Mouse (Mus musculus) brown adipose tissue, adult 24 weeks (tissue): ENCODE measurements at regions not wholly inside any gene's neighbourhood (a gene's known extent, or its start where the extent isn't known, plus 50 kb on each side); places are given as distances from the start of the nearest gene placed in this dataset.

Source experiments
- H3K27ac ChIP-seq: fragments of 200-500 bp; replicated peaks from 2 replicates; pipeline ENCODE4 v1.5.1; 2012; ENCODE audit warnings: low read depth, mild to moderate bottlenecking, low read length
- H3K4me1 ChIP-seq: fragments of 200-500 bp; 2 replicates; pipeline ENCODE4 v1.6.1; 2012; ENCODE audit warnings: low read length, mixed read lengths; ENCODE audit not compliant: control insufficient read depth, insufficient read depth, insufficient read length
- H3K4me3 ChIP-seq: fragments of 200-500 bp; 2 replicates; pipeline ENCODE4 v1.5.1; 2012; ENCODE audit warnings: low read depth, mild to moderate bottlenecking, low read length, moderate library complexity; ENCODE audit not compliant: insufficient read depth

- Histone ChIP-seq H3K27ac (no peak overlapping the region), H3K4me3 (no peak overlapping the region), H3K4me1 (no peaks in the 10 kb centered on the region)
These were observed 187.4 kb downstream of the Gpd2 start for GRCm38 (mm10) chr2:57424879-57425278.

DNA sequence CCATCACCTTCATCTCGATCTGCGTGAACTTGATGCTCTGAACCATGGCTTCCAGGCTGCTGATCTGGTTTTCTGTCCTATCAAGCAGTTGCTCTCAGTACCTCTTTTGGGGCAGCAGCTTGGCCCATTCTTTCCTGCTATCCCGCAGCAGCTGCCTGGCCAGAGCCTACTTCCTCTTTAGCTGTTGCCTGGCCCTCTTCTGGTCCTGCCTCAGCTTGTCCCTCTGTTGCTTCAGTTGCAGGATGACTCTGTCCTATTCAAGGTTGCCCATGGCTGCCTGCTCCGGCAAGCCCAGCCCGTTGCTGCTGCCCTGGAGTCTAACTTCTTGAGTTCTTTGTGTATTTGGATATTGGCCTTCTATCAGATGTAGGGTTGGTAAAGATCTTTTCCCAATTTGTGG is 188.0 kb downstream of the Gpd2 start:
- H3K4me3 ChIP-seq: no peak overlapping the region
- H3K27ac ChIP-seq: no peak overlapping the region
- no peaks in the 10 kb centered on the region for H3K4me1 ChIP-seq

DNA sequence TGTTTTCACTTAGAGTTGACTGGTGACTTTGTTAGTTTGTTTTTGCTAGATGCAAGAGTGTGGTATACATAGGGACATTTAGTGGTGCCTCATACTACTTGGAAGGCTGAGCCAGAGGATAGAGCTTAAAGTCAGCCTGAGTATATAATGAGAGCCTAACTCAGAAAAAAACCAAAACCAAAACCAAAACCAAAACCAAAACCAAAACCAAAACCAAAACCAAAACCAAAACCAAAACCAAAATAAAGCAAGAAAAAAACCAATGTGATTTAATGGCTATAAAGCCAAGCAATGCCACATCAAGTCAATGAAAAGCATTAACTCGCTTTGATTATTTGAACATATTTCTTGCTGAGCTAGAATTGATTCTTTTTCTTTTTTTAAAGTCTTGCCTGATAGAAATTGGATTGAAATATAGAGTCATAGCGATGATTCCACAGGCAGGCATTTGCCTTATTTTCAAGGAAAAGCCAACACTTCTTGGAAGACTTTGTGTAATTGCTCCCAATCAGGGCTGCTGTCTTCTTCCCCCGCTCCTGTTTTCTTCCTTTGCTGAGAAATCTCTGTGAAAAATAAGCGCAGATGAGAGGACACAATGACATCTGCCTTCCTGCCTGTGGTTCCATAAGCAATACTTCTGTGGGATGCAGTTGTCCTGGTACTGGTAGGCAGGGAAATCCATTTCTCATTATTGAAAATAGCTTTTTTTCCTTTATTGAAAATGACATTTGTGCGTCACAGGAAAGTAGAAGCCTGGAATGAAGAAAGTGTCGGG is 213.7 kb downstream of the Gpd2 start:
- no peak overlapping the region for H3K27ac ChIP-seq
- no peaks in the 10 kb centered on the region for H3K4me1 ChIP-seq
- H3K4me3 ChIP-seq: no peak overlapping the region

DNA sequence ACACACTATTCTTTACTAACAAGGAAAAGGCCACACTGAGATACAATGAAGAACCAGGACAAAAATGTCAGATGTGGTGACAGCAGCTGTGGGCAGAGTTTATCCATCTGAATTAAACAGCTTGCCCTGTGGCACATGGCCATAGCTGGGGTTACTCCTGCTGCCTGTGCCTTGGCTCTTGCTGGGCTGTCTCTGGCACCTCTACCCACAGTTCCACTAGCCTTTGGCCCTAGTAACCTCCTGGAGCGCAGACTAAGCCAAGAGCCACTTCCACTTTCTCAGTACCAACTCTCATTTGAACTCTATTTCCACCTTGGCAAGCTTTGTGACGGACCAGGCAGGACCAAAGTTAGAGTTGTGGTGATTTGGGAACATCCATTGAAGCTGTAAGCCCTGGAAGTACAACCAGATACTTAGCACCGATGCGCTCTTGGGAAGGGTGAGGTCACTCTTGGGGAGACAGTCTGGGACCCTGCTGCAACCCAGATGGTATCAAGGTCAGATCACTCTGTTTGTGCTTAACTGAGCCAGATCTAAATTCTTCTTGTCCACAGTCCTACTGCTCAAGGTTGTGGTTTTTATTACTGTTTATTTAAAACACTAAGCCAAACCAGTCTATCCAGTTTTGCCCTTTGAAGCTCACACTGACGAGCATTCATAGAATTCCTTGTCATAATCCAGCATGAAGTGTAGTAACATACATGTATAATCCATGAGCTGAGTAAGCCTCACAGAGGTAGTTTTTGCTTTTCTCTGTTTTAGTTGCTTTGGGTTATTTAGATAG is 216.7 kb downstream of the Gpd2 start:
- Histone ChIP-seq H3K27ac (peak overlapping the region; percentile 51), H3K4me3 (no peak overlapping the region), H3K4me1 (no peaks in the 10 kb centered on the region)

GRCm38 (mm10) chr2:57459901-57460300 is 222.5 kb downstream of the Gpd2 start:
- Histone ChIP-seq H3K4me1 (no peaks in the 10 kb centered on the region), H3K27ac (no peak overlapping the region), H3K4me3 (no peak overlapping the region)

- Histone ChIP-seq H3K27ac (no peak overlapping the region), H3K4me3 (no peak overlapping the region), H3K4me1 (no peaks in the 10 kb centered on the region)
These were observed 236.4 kb downstream of the Gpd2 start for GRCm38 (mm10) chr2:57473873-57474272.

GRCm38 (mm10) chr2:57492116-57492515 is 254.7 kb downstream of the Gpd2 start:
- Histone ChIP-seq H3K27ac (no peak overlapping the region), H3K4me1 (no peaks in the 10 kb centered on the region), H3K4me3 (no peak overlapping the region)

DNA sequence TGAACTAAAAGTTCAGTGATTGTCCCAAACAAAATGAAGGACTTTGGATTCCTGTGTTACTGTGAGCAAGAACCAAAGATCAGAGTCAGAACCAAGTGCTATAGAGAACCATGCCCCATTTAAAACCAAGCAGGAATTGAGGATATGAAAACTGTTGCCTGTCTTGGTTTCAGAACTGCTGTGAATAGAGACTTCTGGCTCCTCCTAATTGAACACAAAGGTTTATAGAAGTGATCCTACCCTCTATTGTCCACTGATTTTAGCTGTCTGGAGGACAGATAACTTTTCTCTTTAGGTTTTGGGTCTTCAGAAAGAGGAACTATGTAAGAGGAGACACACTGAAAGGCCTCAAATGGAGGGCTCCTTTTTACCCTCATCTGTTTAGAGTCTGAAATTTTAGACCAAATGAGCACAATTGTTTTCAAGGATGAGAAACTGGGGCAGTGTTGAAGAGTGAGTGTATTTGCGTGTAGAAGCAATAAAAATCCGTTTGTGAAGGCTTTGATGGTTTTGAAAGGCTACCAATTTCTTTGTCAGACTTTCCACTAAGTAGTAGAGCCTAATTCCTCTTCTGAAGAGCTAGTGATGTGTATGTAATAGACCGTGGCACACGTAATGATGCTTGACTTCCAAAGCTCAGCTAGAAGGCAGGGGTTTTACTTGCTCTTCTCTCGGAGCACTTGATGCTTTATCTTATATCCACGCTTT is 255.6 kb downstream of the Gpd2 start:
- no peaks in the 10 kb centered on the region for H3K4me1 ChIP-seq
- H3K4me3 ChIP-seq: no peak overlapping the region
- no peak overlapping the region for H3K27ac ChIP-seq

DNA sequence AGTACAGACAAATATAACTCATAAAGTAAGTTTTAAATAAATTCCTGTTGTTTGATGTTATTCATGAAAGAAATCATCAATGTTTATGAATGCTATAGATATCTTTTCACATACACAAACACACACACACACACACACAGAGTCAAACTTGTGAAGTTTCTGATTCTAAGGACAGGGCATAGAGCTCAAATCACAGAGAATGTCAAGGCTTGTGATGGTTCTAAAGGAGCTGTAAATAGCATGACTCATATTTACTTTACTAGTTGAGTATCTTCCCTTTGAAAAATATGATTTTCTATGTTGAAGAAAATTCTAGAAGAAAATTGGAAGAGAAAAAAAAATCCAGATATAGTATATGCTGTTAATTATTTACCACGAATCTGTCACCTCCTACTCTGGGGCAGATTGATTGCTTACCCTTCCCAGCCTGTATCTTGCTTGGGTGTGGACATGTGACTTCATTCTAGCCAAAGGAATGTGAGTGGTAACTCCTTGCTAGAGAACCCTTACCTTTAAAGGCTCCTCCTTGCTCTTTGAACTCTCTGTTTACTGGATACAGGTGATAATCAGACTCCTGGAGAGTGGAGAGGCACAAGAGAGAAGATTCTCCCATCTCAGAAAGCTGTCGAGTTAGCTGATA is 259.0 kb downstream of the Gpd2 start:
- Histone ChIP-seq H3K4me3 (no peak overlapping the region), H3K4me1 (no peaks in the 10 kb centered on the region), H3K27ac (no peak overlapping the region)

DNA sequence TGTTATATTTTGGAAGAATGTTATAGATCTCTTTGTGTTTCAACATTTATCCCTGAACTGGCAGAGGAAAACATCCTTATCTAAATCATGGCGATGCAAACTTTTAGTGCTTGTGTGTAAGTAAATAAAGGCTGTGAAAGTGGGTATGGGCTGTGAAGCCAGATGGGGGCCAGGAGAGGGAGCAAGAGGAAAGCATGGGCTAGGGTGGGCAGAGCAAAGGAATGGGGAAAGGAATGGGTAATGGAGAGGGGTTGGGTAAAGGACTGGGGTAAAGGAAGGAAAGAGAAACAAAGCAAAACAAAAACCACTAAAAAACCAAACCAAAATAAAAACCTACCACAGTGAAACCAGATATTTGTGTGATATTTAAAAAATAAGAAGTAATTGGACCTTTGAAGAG is 260.5 kb downstream of the Gpd2 start:
- Histone ChIP-seq H3K27ac (no peak overlapping the region), H3K4me1 (no peaks in the 10 kb centered on the region)

DNA sequence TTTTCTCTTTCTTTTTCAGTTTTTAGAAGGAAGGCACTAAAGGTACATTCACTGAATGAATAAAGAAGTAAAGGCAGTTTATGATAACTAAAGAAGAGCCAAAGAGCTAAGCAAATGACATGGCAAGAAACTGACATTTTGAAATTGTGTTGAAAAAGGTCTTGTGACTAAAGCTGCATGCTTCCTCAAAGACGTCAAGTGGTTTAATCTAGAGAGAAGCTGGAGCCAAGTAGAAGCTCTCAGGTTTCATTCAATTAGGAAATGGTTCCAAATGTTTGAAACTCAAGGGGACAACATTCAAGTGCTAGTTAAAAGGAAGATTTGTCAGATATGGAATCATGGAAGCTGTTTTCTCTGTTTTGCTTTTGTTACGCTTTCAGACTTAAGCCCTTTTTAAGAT is 267.2 kb downstream of the Gpd2 start:
- H3K4me1 ChIP-seq: no peaks in the 10 kb centered on the region
- no peak overlapping the region for H3K4me3 ChIP-seq
- no peak overlapping the region for H3K27ac ChIP-seq

More for the DNA sequence above, 260.5 kb downstream of the Gpd2 start:
- H3K4me3 ChIP-seq: no peak overlapping the region

DNA sequence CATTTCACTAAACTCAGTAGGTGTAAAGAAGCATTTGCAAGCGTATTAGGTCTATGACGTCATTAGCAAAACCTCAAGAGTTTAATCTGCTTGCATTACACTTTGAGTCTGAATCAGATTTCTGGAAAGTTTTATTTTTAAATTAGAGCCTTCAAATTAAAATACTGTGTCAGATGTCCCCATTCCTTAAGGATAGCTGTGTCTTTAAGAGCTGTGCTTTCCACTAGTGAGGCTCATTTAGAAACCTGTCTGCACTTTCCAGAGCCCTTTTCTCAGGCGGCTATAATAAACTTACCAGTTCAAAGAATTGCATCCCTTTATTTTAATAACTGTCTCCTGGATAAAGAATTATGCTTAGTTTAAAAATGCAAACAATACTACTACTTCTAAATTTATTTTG is 285.0 kb downstream of the Gpd2 start:
- H3K27ac ChIP-seq: no peak overlapping the region
- H3K4me1 ChIP-seq: no peaks in the 10 kb centered on the region
- no peak overlapping the region for H3K4me3 ChIP-seq

DNA sequence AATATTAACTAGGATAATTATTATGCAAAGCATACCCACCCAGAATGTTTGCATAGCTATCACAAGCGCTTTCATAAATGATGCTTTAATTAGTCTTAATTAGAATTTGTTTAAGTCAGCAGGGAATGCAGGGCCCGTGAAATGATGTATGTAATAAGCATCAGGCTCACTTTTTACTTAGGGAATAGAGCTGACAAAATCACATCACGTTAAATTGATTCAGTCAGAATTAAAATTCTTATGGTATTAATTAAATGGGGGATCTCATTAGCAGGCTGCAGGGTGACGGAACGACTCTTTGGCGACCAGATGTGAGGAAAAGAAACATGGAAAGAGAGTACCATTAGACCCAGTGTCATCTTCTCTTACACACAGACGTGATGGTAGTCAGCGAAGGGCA is 285.5 kb downstream of the Gpd2 start:
- Histone ChIP-seq H3K4me3 (no peak overlapping the region), H3K4me1 (no peaks in the 10 kb centered on the region), H3K27ac (no peak overlapping the region)

DNA sequence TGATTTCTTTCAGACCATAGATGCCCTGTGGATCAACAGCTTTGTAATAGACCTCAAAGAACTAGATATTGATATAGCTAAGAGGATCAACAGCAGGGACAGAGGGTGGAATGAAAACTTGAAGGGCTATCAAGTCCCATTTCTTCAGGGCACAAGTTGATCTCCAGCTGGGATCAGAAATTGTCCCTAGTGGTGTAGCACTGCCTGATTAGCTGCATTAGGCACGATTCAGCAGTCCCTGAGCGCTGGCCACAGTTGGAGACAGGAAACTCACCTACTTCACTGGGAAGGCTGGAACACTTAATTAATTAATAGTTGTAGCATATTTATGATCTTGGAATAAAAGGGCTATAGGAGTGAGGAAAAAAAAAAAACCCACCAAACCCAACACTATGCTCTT is 290.5 kb downstream of the Gpd2 start:
- no peak overlapping the region for H3K27ac ChIP-seq
- no peaks in the 10 kb centered on the region for H3K4me1 ChIP-seq
- no peak overlapping the region for H3K4me3 ChIP-seq

DNA sequence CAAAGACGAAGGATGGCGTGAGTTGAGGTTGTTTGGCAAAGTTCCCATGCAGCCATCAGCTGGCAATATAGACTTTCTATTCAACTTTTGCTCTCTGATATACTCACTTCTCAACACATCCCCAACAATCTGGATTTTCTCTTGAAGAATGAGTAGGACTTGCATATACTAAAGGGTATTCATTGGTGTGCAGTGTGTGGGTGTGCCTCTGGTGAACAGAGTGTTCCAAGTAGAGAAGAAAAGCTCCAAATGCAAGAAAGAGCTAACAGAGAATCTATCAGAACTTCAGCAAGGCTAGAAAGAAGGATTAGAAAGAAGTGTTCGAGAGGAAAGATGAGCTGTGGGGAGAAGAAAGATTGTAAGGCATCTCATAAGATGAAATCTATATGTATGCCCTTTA is 302.4 kb downstream of the Gpd2 start:
- no peak overlapping the region for H3K4me3 ChIP-seq
- H3K4me1 ChIP-seq: no peaks in the 10 kb centered on the region
- no peak overlapping the region for H3K27ac ChIP-seq
